Mouse (Mus musculus) lung, postnatal 0 days (tissue): ENCODE measurements around the gene Itga9.

ENCODE experiments used
- CTCF ChIP-seq: IDR thresholded peaks from 2 replicates; pipeline ENCODE4 v1.5.1; 2016; ENCODE audit warnings: antibody characterized with exemption, mild to moderate bottlenecking
- EP300 ChIP-seq: IDR thresholded peaks from 2 replicates; pipeline ENCODE4 v1.6.1; 2016; ENCODE audit warnings: antibody characterized with exemption, mild to moderate bottlenecking, control low read depth

DNA sequence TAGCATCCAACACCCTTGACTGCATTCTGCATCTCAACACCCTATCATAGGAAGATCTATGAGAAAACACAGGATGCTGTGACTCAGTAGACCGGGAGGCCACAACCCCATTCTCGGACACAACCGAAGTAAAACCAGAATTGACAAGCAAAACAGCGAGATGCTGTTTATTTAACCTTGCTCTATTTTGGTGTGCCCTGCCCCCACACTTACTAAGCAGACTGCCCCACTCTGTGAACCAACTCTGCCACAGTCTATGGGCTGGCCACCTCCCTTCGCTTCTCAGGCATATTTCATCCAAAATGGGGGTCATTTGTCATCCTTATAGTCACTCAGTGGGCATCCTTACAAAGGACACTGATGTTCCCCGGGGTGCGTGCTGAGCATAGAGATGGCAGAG, 160.5 kb downstream of the Itga9 start:
- TF ChIP-seq CTCF (no peak), EP300 (no peak)
